Mouse (Mus musculus) kidney, adult 2 months (tissue): ENCODE measurements around the gene Lrfn3.

Experiments used
- CTCF ChIP-seq: fragments of 200-500 bp; conservative IDR thresholded peaks from 2 replicates; pipeline ENCODE4 v1.5.1; 2011; ENCODE audit warnings: low read depth, mild to moderate bottlenecking, control low read depth, low read length, moderate library complexity, mixed read lengths; ENCODE audit not compliant: insufficient read depth, insufficient read length
- POLR2A ChIP-seq: fragments of 200-500 bp; IDR thresholded peaks from one replicate; pipeline ENCODE4 v1.6.1; 2011; ENCODE audit warnings: low read depth, low read length, control low read depth

GRCm38 (mm10) chr7:30327140-30327539, 35.4 kb downstream of the Lrfn3 start:
- TF ChIP-seq POLR2A (no peak), CTCF (no peak)
